Mouse (Mus musculus): ENCODE results near the gene Olfr748.
A peak's percentile ranks its signal among the peaks of the same experiment; 100 is the strongest.
"Not testable (repeated sequence)": the region's sequence is repeated elsewhere in the genome, so short reads cannot be mapped to it uniquely, and the experiment has no call there.

Gene Olfr748

DNA sequence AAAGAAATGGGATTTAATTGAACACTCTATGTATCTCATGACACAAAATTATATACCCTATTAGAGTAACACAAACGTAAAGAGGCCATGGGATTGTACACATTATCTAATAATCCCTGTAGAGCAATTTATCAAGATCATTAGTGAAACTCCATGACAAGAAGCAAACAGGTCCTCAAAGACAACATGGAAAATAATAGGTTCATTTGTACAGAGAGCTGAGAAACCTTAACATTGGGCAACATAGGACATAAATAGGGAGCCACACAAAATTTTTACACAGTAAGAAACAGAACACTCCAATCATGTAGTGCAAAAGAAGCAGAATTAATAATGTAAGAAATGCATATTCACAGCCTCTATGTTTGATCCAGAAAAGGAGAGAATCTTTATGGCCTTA lies at the start of gene Olfr748:
Gene Olfr748, plus strand, starts transcription at position 301 of the 400 bp plus-strand sequence.
- no peak for DNase-seq (ENCODE audit: low read depth, low spot score)

DNA sequence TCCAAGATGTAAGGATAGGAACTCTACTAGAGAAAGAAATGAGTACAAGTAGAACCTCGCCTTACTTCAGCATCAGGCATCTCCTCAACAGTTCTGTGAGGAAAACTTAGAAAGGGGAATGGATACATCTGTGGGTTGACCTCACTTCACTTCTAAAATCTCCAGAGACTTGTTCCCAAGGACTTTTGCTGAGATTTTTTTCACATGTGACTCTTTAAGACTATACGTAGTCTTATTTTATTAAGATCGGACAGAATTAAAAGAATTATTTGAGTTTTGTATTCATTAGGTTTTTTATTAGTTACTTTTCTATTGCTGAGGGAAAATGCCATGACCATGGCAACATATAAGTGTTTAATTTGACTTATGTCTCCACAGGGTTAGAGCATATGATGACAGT lies 14.1 kb upstream of the Olfr748 start, which contains the start of gene Olfr747:
Gene Olfr747, minus strand, starts transcription at position 101 of the 400 bp plus-strand sequence.
- no peak for DNase-seq (ENCODE audit: low read depth, low spot score)

DNA sequence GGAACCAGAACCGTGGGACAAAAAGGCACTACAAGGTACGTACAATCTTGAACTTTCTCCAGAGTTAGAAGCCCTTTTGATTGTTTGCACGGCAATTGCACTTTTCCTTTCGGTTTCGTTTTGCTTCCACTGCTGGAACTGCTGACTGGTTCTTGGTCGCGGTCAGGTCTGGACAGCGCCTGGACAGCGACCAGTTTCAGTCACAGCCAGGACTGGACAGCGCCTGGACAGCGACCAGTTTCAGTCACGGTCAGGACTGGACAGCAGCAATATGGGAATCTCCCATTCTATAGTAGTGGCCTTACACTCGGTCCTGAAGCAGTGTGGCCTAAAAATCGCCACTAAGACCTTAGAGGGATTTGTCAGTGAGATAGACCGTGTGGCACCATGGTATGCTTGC lies 12.7 kb downstream of the Olfr748 start:
- DNase-seq (ENCODE audit: low read depth, low spot score) = peak; percentile 2

DNA sequence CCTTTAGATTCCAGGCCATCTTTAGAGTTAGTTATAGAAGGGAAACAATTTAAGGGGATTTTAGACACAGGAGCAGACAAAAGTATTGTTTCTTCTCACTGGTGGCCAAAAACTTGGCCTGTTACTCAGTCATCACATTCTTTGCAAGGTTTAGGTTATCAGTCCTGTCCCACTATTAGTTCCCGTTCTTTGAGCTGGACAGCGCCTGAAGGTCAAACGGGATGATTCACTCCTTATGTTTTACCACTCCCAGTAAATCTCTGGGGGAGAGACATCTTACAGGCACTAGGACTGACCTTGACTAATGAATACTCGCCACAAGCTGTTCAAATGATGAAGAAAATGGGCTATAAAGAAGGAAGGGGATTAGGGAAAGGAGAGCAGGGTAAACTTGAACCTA lies 15.2 kb downstream of the Olfr748 start:
- not testable (repeated sequence) for DNase-seq (ENCODE audit: low read depth, low spot score)

DNA sequence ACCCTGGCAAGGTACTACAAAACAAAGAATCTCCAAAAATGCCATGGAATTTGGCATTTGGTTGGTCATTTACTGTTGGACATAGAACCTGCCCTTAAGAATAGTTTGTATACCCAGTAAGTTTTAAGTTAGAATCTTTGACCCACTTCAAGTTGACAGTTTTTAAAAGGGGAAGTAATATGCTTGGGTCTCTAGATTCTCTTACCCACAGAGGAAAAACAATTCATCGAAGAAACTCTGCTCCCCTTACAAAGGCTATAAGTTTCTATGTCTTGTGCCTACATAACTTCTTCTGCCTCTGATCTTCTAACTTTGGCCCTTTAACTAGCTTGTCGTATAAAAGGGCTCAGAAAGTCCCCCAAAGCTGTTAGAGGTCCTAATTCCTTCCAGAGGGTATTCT lies 33.2 kb downstream of the Olfr748 start:
- DNase-seq (ENCODE audit: low read depth, low spot score) = no peak

DNA sequence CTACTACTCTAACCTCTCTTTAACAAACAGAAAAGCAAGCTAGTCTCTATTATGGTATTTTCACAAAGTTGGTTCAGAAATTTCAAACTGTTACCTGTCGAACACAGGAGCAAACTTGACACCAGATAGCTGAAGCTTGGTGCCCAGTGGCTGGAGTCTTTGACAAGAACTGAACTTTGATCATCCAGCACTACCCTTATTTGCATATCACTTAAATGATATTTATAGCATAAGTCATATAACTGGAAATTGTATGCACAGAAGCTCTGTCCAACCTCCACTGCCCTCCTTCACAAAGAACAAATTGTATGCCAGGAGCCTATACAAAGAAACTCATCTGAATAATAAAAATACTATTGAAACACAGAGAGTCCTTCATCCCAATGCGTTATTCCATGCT lies 34.4 kb downstream of the Olfr748 start:
- DNase-seq (ENCODE audit: low read depth, low spot score) = no peak

DNA sequence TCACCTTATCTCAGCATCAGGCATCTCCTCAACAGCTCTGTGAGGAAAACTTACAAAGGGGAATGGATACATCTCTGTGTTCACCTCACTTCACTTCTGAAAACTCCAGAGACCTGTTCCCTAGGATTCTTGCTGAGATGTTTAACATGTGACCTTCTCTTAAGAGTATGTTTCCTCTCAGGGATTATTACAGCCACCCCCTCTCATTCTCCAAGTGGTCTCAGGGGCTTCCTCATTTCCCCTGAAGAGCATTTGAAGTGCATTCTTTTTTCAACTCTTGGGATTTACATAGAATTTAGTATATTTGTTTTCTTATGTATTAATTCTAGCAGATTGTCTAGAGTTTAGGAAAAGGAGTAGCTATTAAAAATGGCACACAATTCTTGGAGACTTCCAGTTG lies 37.8 kb downstream of the Olfr748 start, which contains the start of gene Olfr749:
Gene Olfr749, minus strand, starts transcription at position 101 of the 400 bp plus-strand sequence.
- DNase-seq (ENCODE audit: low read depth, low spot score) = no peak

DNA sequence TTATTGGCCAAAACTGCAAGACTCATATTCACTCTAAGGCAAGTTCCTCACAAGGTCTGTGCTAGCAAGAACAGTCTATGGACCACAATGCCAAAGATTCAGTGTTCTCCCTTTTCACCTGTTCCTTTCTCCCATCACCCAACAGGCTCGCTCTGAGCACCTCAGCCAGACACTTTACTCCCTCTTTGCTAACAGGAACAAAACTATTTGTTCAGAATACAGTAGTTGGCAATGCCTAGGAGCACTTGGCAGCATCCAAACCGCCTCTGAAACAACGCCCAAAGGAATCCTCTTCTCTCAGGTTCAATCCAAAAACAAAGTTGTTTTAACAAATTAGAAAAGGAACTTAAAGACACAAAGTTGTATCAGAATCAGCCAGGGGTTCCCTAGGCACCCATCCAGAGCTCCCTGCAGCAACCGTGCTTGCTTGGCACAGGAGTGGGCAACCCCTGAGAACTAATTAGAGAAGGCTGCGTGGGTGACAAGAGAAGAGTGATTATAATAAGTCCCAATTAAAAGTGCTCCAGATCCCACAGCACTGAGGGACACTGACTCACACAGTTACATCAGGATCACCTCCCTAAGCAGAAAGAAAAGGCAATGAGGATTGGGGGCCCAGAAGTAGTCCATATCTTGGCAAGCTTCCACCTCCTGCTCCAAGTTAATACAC lies 51.4 kb downstream of the Olfr748 start:
- no peak for DNase-seq (ENCODE audit: low read depth, low spot score)
